Mouse (Mus musculus) left cerebral cortex, adult 11 months (tissue): ENCODE data around the gene Gpha2.

ENCODE experiments used
- DNase-seq: peaks from one replicate; pipeline ENCODE4 v3.0.0; 2022; ENCODE audit warnings: low spot score

The Gpha2 gene

DNA sequence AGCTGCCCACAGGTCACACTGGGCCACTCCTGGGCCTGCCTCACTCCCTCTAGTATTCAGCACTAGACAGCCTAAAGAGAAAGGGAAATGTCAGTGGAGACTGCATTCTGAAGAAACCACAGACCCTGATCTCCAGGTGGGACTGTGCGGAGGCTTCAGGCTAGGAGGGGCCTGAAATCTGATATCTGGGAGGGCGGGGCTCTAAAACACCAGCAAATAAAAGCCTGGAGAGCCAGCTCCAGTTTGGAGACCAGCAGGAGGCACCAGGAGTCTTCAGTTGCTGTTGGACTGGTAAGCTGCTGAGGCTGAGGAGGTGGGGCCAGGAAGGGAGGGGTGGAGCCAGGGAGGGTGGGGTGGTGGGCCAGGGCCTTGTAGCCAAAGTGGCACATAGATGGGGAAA is at the start of gene Gpha2:
Gene Gpha2, plus strand, starts transcription at position 246 of the 400 bp plus-strand sequence.
- no peak for DNase-seq

DNA sequence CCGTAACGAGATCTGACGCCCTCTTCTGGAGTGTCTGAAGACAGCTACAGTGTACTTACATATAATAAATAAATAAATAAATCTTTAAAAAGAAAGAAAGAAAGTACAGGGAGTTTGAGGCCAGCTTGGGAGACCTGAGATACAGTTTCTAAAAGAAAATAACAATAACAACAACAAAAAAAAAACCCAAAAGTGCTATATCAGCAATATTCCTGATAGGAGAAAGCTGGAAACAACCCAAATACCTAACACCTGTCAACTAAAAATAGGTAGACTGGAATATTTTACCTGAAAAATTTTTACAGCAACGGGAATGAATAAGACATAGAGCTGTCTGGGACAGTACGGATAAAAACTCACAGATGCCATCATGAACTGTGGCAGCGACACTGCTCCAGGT is 47.4 kb upstream of the Gpha2 start:
- no peak for DNase-seq

DNA sequence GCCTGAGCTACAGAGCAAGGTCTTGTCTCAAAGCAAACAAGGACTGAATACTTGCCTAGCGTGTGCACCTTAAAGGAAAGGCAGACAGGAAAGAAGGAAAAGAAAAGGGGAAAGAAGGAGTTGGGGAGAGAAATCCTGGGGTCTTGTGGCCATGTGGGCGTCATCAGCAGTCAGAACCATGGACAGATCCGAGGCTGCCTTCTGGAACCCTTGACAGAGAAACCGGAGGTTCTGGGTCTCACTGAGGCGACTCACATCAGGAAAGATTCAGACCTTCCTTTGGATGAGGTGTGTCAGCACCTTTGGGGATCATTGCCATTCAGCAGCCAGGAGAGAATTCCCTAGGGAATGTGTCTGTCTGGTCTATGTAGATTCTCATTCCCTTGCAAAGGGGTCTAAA is 44.6 kb upstream of the Gpha2 start:
- DNase-seq, result no peak

DNA sequence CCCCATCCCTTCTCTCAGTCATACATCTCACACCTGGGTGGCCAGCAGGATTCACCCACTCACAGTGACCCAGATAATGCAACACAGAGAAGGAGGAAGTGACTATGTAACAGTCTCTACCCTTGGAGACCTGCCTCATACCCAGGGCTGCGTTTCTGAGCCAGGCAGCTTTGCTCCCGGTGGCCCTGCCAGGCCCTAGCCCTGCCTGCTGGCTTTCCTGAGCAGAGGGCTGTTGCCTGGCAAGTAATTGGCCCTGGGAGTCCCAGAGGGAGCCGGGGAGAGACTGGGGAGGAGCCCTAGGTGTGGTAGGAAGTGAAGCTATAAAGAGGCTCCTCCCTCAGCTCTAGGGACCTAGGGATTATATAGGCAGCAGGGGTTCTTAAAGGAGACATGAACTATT is 43.6 kb upstream of the Gpha2 start:
- DNase-seq, result no peak

DNA sequence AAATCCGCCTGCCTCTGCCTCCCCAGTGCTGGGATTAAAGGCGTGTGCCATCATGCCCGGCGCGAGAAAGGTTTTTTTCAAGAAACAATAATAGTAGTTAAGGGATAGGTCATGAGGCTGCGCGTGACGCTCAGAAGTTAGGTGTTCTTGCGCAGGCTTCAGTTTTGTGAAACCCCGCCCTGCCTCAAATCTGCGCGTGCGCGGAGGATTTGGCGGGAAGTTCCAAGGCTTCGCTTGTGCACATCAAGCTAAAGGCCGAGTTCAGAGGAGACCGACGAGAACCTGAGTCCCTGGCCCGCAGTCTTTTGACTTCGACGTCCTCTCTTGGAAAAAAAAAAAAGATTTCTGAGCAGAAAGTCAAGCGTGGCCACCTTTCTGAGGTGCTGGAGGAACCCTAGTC is 42.0 kb upstream of the Gpha2 start, which contains the start of gene Majin:
Gene Majin, plus strand, starts transcription at position 258 of the 400 bp plus-strand sequence.
- no peak for DNase-seq

- DNase-seq, result no peak
These were observed 21.9 kb upstream of the Gpha2 start for GRCm38 (mm10) chr19:6204265-6204664.

DNA sequence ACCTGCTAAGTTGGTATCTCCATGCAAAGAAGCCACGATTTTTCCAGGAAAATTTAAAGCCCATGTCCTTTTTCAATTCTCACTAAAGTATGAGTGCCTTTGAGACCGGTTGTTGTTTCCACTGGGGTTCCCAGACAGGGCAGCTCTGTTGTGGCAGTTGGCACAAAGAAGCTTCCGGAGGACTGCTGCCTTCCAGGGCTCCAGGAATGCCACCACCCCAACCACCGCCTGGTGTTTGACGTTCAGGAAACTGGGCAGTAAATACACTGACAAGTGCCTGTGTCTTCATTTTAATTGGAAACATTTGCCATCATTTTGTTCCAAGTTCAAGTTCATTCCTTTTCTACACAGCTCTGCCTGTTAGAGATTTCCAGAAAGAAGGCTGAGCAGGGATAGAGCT is 19.5 kb upstream of the Gpha2 start:
- no peak for DNase-seq

DNA sequence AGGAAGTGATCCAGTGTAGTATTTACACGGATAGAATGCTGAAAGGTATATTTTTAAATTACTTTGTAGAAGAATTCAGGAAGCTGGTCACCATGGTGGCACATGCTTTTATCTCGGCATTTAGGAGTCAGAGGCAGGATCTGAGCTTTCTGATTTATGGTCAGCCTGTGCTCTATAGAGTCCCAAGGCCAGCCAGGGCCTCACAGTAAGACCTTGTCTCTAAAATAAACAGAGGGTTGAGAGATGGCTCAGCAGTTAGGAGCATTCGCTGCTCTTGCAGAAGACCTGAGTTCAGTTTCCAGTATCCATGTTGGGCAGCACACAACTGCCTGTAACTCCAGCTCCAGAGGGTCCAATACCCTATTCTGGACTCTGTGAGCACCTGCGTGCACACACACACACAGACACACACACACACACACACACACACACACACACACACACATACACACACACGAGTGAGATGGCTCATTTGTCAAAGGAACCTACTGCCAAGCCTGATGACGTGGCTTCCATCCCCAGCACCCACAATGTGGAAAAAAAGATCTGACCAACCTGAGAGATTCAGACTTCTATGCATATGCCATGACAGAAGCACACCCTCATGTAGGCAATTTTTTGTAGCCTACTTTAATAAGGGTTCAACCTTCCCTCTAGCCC is 10.0 kb upstream of the Gpha2 start:
- no peak for DNase-seq

DNA sequence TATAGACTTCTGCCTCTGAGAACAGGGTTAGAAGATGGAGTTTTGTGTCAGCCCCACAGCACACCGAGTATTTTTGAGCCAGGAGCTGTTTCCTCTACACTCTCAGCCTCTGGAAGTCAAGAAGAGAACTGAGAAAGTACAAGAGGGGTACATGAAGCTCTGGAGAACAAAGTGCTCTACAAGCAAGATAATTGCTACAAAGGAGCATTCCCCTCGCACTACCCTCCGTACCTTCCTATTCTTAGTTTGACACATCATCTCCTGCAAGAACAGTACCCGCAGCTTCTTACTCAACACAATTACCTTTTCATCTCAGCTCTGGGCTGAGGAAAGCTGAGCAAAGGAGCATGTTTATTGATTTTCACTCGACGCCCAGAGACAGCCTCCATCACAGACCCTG is 7.6 kb upstream of the Gpha2 start:
- no peak for DNase-seq

- no peak for DNase-seq
These were observed 583 bp downstream of the Gpha2 start for GRCm38 (mm10) chr19:6226763-6227162.

GRCm38 (mm10) chr19:6227864-6228263 is 1.7 kb downstream of the Gpha2 start:
- no peak for DNase-seq

- DNase-seq, result no peak
These were observed 4.2 kb downstream of the Gpha2 start for GRCm38 (mm10) chr19:6230411-6230810.

- no peak for DNase-seq
These were observed 4.9 kb downstream of the Gpha2 start for GRCm38 (mm10) chr19:6231036-6231435.

DNA sequence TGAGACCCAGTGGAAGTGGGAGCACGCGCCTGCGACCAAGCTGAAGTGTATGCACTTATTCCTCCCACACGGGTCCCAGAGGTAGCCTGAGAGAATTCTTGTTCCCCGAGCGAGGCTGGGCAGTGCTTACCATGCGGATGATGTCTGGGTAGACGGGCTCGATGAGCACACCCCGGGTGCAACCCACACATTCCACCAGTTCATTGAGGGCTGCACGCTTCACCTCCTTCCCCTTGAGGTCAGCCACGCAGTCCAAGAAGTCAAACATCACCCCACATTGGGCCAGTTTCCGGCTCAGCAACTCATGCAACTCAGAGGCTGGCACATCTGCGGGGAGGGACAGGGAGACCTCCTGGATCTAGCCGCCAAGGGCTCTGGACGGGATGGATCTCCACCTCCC is 7.5 kb downstream of the Gpha2 start:
- DNase-seq, result no peak

DNA sequence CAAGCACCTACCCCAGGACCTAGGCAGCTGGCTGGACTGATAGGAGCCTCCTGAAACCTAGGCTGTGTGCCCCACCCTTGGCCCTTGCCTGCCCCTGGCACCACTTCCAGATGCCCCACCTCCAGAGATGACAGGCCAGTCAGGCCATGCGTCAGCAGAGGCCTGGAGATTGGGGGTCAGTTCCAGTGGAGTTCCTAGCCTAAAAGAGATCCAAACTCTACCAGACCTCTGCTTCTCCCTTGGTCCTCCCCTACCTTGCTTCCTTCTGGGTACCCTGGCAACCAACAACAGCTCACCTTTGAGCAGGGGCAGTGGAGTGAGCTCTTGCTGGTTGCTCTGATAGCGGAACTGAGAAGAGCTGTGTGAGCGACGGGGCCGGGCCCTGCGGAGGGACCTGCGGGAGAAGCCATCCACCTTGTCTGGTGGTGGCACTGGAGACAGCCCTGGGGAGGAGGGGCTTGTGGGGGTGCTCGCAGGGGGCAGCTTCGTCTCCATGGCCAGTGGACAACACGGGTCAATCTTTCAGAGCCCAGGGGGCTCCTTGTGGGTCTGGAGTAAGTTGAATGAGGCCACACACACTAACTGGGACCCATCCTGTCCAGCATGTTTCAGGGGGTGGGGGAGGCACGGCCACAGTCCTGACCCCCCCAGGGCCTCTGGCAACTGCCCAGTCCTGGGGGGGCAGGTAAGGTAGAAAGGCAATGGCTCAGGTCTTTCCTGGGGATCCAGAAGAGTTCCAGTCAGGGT is 8.3 kb downstream of the Gpha2 start:
- DNase-seq, result no peak

- DNase-seq, result peak; percentile 92
These were observed 9.2 kb downstream of the Gpha2 start, which contains the start of gene Ppp2r5b for GRCm38 (mm10) chr19:6235084-6236052. Ppp2r5b (minus strand) TSS chr19:6235872.

DNA sequence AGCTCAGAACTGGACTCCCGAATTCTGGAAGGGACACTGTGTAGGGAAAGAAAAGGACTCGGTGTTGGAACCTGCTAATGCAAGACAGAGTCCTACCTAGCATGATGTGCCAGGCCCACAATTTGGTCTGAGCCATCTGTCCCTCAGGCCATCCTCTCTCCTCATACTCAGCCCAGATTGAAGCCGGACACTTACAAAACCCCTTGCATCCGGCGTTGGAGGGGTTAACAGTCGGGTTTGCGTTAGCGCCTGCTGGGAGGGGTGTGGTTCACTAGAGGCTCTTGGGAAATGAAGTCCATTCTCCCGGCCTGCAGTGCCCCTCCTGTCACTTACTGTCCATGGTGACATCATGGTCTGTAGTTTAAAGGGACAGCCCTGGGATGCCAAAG is 9.9 kb downstream of the Gpha2 start:
- DNase-seq, result peak; percentile 91

GRCm38 (mm10) chr19:6236842-6237241 is 10.7 kb downstream of the Gpha2 start:
- DNase-seq, result no peak

DNA sequence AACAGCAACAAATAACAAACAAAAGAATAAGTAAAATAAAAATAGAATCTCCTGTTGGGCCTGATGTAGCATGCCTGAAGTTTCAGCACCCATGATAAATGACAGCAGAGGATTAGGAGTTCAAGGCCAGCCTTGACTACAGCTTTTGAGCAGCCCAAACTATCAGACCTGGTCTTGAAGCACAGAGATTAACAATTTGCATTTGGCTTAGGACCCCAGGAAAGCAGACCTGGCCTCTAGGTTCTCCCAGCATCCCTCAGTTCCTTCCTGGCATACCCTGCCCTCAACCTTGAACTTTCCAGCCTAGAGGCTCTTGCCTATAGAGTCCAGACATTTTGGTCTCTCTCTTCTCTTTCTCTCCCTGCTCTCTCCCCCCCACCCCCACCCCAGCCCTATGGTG is 12.6 kb downstream of the Gpha2 start:
- no peak for DNase-seq

GRCm38 (mm10) chr19:6240136-6240535 is 14.0 kb downstream of the Gpha2 start:
- no peak for DNase-seq

- no peak for DNase-seq
These were observed 14.5 kb downstream of the Gpha2 start for GRCm38 (mm10) chr19:6240725-6241124.
